Mouse (Mus musculus): ENCODE measurements around the gene Rgs7. TPM values are rescaled to one million over a fixed set of nuclear protein-coding genes. Genes with fewer than 3 reads are reported as not detected.

The Rgs7 gene
- polyA plus RNA-seq, 1 experiment from 2014 or later = 31.5 TPM

DNA sequence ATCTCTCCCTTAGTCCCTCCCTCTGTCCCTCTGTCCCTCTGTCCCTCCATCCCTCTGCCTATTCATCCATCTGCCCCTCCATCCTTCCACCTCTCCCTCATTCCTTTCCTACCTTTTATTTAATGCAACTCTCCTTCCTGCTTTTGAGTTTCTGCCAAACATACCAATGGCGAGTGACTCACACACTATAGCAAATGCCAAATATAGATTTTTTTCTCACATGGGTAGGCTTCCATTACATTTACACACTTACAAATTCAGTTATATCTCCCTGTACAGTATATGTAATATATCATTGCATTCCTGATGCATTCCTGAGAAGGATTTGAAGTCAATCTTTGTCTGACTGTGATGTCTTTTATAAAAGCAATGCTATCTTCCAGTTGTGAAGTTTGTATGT lies 202.2 kb downstream of the Rgs7 start:
- Histone ChIP-seq H3K27ac (replicated peaks) (no peak overlapping the region), H3K4me1 (replicated peaks) (no peaks in the 10 kb centered on the region), H3K4me3 (no peak overlapping the region), H3K9me3 (no peaks in the 10 kb centered on the region), H3K4me2 (no peak overlapping the region), H3K9ac (no peak overlapping the region), H3K36me3 (no peaks in the 10 kb centered on the region), H3K27me3 (no peaks in the 10 kb centered on the region)
- WGBS = 90% methylated on average over 1 of the region's 1 CpGs
- ATAC-seq (ENCODE audit: low read depth) = no peak

DNA sequence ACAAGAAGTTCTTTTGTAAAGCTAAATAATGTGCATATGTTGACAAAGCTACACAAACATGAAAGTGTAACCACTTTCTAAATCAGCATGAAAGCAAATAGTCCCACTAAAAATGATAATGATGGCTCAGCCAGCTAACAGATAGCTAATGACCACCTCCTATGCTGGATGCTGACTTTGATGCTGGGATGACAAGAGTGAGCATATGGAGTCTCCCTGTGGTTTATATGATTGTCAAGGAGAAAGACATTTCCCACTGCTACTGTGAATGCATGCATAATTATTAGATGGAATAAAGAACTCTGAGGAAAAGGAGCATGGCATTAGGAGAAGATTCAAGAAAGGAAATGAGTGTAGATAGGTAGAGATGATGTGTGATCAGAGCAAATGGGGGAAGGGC lies 230.0 kb downstream of the Rgs7 start:
- H3K4me2 ChIP-seq = no peak overlapping the region
- peaks cover 14% of the 10 kb centered on the region; the same call in 1 of the 2 replicates for H3K4me1 ChIP-seq (replicated peaks)
- H3K4me3 ChIP-seq = no peak overlapping the region
- H3K27me3 ChIP-seq = no peaks in the 10 kb centered on the region
- H3K9me3 ChIP-seq = no peaks in the 10 kb centered on the region
- H3K36me3 ChIP-seq = no peaks in the 10 kb centered on the region
- H3K27ac ChIP-seq (replicated peaks) = no peak overlapping the region
- ATAC-seq (ENCODE audit: low read depth) = no peak
- no peak overlapping the region for H3K9ac ChIP-seq

DNA sequence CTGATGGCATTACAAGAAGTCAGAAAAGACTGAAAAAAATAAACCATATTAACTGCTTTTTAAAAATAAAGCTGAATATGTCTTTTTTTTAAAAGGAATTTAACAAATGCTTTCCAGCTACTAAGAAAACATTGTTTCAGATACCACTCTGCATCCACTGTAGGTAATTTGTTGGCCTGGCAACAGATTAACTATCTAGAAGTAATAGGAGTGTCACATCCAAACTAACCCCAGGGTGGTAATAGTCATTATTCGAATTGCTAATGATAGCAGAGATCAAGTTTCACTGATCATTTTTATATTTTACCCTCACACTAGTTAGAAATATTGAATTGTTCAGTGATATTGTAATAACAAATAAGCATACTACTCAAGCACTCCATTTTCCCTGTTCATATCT lies 232.9 kb downstream of the Rgs7 start:
- no peaks in the 10 kb centered on the region for H3K9me3 ChIP-seq
- 53% methylated on average over 1 of the region's 1 CpGs for WGBS
- ATAC-seq (ENCODE audit: low read depth) = no peak
- H3K27me3 ChIP-seq = no peaks in the 10 kb centered on the region
- H3K4me1 ChIP-seq (replicated peaks) = peaks cover 14% of the 10 kb centered on the region; the same call in 1 of the 2 replicates
- no peak overlapping the region for H3K27ac ChIP-seq (replicated peaks)
- H3K4me2 ChIP-seq = no peak overlapping the region
- H3K4me3 ChIP-seq = no peak overlapping the region
- no peaks in the 10 kb centered on the region for H3K36me3 ChIP-seq
- no peak overlapping the region for H3K9ac ChIP-seq

DNA sequence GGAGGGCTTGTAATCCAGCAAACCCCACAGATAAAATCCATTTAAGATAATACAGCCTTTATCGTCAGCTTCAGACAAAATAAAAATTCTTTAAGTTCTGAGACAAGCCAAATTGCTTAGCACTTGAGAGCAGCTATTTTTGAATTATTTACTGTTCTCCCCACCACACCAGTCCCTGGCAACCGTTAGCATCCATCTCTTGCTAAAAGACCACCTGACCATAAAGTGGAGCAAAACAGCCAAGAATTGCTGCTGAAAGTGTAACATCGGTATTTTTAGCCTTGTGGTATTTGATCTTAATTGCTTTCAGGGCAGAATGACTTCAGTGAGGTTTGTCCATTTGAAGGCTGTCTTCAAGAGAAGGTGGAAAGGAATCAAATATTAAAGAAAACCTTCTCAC lies 237.1 kb downstream of the Rgs7 start:
- no peak for ATAC-seq (ENCODE audit: low read depth)
- H3K9ac ChIP-seq = no peak overlapping the region
- 67% methylated on average over 3 of the region's 3 CpGs for WGBS
- no peak overlapping the region for H3K4me3 ChIP-seq
- H3K27ac ChIP-seq (replicated peaks) = no peak overlapping the region
- H3K27me3 ChIP-seq = no peaks in the 10 kb centered on the region
- H3K4me1 ChIP-seq (replicated peaks) = peaks cover 12% of the 10 kb centered on the region; the same call in 1 of the 2 replicates
- no peak overlapping the region for H3K4me2 ChIP-seq
- no peaks in the 10 kb centered on the region for H3K9me3 ChIP-seq
- H3K36me3 ChIP-seq = no peaks in the 10 kb centered on the region

DNA sequence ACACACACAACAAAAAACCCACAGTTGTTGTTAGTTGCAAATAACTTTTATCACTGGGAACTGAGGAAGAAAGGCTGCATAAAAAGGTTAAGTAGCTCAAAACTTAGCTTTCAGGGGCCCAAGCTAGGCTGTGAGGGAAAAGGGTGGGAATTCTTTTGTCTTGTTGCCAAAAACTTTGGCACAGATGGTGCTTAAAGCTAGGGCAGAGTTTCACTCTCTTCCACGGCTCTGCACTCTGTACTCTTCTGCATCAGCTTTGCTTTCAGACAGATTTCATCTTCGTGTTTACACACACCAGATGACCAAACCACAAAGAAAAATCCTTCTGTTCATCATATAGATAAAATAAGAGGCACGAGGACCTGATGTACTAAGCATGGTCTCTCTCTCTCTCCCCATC lies 237.6 kb downstream of the Rgs7 start:
- Histone ChIP-seq H3K9ac (no peak overlapping the region), H3K36me3 (no peaks in the 10 kb centered on the region), H3K4me3 (no peak overlapping the region), H3K9me3 (no peaks in the 10 kb centered on the region), H3K27me3 (no peaks in the 10 kb centered on the region), H3K4me2 (no peak overlapping the region), H3K4me1 (replicated peaks) (peaks cover 8% of the 10 kb centered on the region; the same call in 1 of the 2 replicates), H3K27ac (replicated peaks) (no peak overlapping the region)
- WGBS = 49% methylated on average over 3 of the region's 3 CpGs
- no peak for ATAC-seq (ENCODE audit: low read depth)

GRCm38 (mm10) chr1:175242135-175242534 lies 250.2 kb downstream of the Rgs7 start:
- 77% methylated on average over 5 of the region's 5 CpGs for WGBS
- Histone ChIP-seq H3K4me1 (replicated peaks) (no peaks in the 10 kb centered on the region), H3K9ac (no peak overlapping the region), H3K27ac (replicated peaks) (no peak overlapping the region), H3K9me3 (no peaks in the 10 kb centered on the region), H3K4me2 (no peak overlapping the region), H3K4me3 (no peak overlapping the region), H3K36me3 (no peaks in the 10 kb centered on the region), H3K27me3 (no peaks in the 10 kb centered on the region)
- no peak for ATAC-seq (ENCODE audit: low read depth)

DNA sequence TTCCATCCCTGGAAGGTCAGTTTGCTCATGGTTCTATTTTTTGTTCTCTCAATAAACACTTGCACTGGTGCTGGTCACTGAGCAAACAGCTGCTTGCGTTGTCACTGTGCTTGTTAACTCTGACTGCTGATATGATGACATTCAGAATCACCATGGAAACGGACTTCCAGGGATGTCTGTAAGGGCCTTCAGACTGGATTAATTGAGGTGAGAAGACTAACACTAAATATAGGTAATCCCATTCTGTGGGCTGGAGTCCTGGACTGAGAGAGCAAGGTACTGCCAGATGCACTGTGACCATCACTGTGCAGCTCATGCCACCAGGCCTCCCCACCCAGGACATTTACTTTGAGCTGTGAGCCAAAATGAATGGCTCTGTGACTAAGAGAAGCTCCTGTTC lies 252.2 kb downstream of the Rgs7 start:
- WGBS = 78% methylated on average over 2 of the region's 2 CpGs
- no peak overlapping the region for H3K27ac ChIP-seq (replicated peaks)
- no peaks in the 10 kb centered on the region for H3K36me3 ChIP-seq
- H3K9ac ChIP-seq = no peak overlapping the region
- H3K4me1 ChIP-seq (replicated peaks) = no peaks in the 10 kb centered on the region
- no peak overlapping the region for H3K4me2 ChIP-seq
- no peak for ATAC-seq (ENCODE audit: low read depth)
- no peak overlapping the region for H3K4me3 ChIP-seq
- H3K27me3 ChIP-seq = no peaks in the 10 kb centered on the region
- H3K9me3 ChIP-seq = no peaks in the 10 kb centered on the region

DNA sequence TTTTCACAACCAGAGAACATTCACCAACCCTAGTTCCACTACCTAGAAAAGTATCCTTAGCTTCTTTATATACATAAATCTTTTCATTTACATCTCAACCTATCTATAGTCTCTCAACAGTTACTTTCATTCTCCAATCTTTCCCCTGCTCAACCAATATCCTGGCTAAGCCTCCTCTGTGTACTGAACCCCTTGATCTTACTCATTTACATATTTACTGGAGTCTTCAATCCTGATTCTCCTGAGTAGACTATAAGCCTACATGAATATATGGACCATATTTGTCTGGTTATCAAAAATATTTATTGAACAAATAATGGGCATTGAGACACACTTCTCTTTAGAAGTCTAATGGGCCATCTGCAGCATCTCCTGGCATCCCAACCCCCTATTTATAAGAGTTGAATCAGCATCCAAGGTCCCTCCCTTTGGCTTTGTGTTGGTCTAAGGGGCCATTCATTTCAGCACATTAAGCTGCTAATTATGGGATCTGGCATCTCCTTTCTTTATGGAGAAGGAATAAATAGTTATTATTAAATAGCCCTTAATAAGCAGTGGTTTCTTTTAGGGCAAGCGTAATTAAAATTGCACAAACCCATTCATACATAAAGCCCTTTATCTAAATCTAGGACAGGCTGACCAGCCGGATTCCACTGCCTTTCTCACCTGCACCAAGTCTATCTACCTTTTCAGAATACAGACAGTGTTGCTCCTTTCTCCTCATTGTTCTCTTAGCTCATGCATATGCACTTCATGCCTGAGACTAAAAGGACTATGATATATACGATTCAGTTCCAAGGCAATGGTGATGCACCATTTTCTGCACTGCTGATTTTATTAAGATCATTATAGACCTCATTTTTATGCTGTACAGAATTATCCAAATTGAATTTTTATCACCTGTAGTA lies 270.5 kb downstream of the Rgs7 start:
- Histone ChIP-seq H3K4me1 (replicated peaks) (no peaks in the 10 kb centered on the region), H3K9me3 (no peaks in the 10 kb centered on the region), H3K9ac (no peak overlapping the region), H3K36me3 (no peaks in the 10 kb centered on the region), H3K4me2 (no peak overlapping the region), H3K27me3 (no peaks in the 10 kb centered on the region), H3K4me3 (no peak overlapping the region), H3K27ac (replicated peaks) (no peak overlapping the region)
- ATAC-seq (ENCODE audit: low read depth) = no peak
- WGBS = 77% methylated on average over 3 of the region's 3 CpGs

- no peaks in the 10 kb centered on the region for H3K36me3 ChIP-seq
- H3K4me2 ChIP-seq = no peak overlapping the region
- H3K4me3 ChIP-seq = no peak overlapping the region
- WGBS = 79% methylated on average over 2 of the region's 2 CpGs
- no peak overlapping the region for H3K27ac ChIP-seq (replicated peaks)
- no peaks in the 10 kb centered on the region for H3K9me3 ChIP-seq
- no peaks in the 10 kb centered on the region for H3K4me1 ChIP-seq (replicated peaks)
- H3K27me3 ChIP-seq = no peaks in the 10 kb centered on the region
- ATAC-seq (ENCODE audit: low read depth) = no peak
- H3K9ac ChIP-seq = no peak overlapping the region
These were observed 272.7 kb downstream of the Rgs7 start for GRCm38 (mm10) chr1:175219563-175219962.

DNA sequence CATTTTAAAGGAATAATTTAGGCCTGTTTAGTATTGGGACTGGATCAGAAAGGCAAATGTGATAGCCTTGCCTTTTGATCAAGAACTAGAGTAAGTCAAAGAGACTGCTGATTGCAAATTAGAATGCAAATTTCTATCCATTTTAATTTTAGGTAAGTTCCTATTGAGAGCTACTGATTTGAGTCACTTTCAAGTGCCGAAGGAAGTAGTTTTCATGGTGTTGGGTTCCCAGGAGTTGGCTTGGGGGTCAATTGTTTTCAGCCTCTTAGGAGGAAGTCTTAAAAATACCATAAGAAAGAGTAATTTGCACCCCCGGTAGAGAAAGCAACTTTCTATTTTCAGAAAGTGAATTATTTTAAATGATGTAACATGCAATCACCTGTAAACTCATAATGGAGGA lies 285.3 kb downstream of the Rgs7 start:
- Histone ChIP-seq H3K36me3 (no peaks in the 10 kb centered on the region), H3K27ac (replicated peaks) (no peak overlapping the region), H3K4me2 (no peak overlapping the region), H3K9me3 (no peaks in the 10 kb centered on the region), H3K9ac (no peak overlapping the region), H3K4me3 (no peak overlapping the region), H3K4me1 (replicated peaks) (no peaks in the 10 kb centered on the region), H3K27me3 (no peaks in the 10 kb centered on the region)
- no peak for ATAC-seq (ENCODE audit: low read depth)
- WGBS = 85% methylated on average over 2 of the region's 2 CpGs

GRCm38 (mm10) chr1:175205633-175206032 lies 286.7 kb downstream of the Rgs7 start:
- H3K27me3 ChIP-seq = no peaks in the 10 kb centered on the region
- 71% methylated on average over 1 of the region's 1 CpGs for WGBS
- no peak overlapping the region for H3K27ac ChIP-seq (replicated peaks)
- no peak for ATAC-seq (ENCODE audit: low read depth)
- no peak overlapping the region for H3K9ac ChIP-seq
- H3K4me1 ChIP-seq (replicated peaks) = no peaks in the 10 kb centered on the region
- H3K4me2 ChIP-seq = no peak overlapping the region
- no peak overlapping the region for H3K4me3 ChIP-seq
- H3K9me3 ChIP-seq = no peaks in the 10 kb centered on the region
- no peaks in the 10 kb centered on the region for H3K36me3 ChIP-seq

DNA sequence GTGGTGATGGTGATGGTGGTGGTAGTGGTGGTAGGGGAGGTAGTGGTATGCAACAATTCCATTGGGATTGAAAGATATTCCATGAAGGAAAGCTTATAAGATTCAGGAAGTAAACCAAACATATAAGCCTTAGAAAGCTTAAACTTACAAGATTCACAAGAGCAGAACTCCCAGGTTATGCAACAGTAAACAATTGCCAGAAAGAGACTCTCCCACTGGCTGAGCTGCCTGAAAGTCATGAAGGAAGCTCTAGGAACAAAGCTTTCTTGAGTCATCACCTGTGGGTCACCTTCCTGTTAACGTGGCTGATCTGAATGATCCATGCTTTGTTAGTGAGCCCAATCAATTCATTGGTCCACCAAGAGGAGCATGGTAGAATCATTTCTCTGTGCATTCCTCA lies 288.8 kb downstream of the Rgs7 start:
- Histone ChIP-seq H3K4me3 (no peak overlapping the region), H3K4me1 (replicated peaks) (no peaks in the 10 kb centered on the region), H3K4me2 (no peak overlapping the region), H3K36me3 (no peaks in the 10 kb centered on the region), H3K27ac (replicated peaks) (no peak overlapping the region), H3K9ac (no peak overlapping the region), H3K9me3 (no peaks in the 10 kb centered on the region), H3K27me3 (no peaks in the 10 kb centered on the region)
- no peak for ATAC-seq (ENCODE audit: low read depth)
- 58% methylated on average over 1 of the region's 1 CpGs for WGBS

- H3K9ac ChIP-seq = no peak overlapping the region
- H3K27ac ChIP-seq (replicated peaks) = no peak overlapping the region
- H3K4me2 ChIP-seq = no peak overlapping the region
- H3K36me3 ChIP-seq = no peaks in the 10 kb centered on the region
- no peak overlapping the region for H3K4me3 ChIP-seq
- no peaks in the 10 kb centered on the region for H3K9me3 ChIP-seq
- no peak for ATAC-seq (ENCODE audit: low read depth)
- no peaks in the 10 kb centered on the region for H3K27me3 ChIP-seq
- H3K4me1 ChIP-seq (replicated peaks) = no peaks in the 10 kb centered on the region
- WGBS = 63% methylated on average over 2 of the region's 2 CpGs
These were observed 289.4 kb downstream of the Rgs7 start for GRCm38 (mm10) chr1:175202902-175203301.

All from neural tube, embryonic 13.5 days (tissue).